Mouse (Mus musculus): Measurements from ENCODE around the gene Tpk1. TPM values are rescaled to one million over a fixed set of nuclear protein-coding genes. Genes with fewer than 3 reads are reported as not detected.

Gene Tpk1
- total and polyA plus RNA-seq, 2 experiments: 6.2 to 16.7 TPM

DNA sequence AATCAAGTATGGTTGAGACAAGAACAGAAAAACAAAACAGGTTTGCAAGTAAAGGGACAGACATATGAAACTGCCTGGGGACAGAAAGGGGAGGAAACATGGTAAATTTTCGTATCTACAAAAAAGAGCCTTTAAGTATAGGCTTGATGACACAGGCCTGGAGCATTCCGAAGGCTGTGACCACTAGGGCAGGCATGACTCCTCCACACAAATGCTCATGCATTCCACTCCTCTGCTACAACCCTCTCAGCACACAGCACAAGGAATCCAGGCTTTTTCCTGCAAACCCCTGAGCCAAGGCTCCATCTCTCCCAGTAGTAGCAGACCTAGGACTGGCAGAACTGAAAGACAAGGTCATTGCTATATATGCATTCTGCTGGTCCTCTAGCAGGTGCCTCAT, 179.4 kb downstream of the Tpk1 start:
- no peaks in the 10 kb centered on the region for H3K27me3 ChIP-seq (ENCODE audit: control insufficient read depth, insufficient read depth, low read length)
- WGBS: 97% methylated on average over 2 of the region's 2 CpGs
- no peak for TF ChIP-seq POLR2A (IDR thresholded peaks at IDR 0.05; ENCODE audit: extremely low read depth, insufficient read depth, low read length)
- no peak for TF ChIP-seq CTCF (IDR thresholded peaks at IDR 0.05; ENCODE audit: low read depth, low read length)

DNA sequence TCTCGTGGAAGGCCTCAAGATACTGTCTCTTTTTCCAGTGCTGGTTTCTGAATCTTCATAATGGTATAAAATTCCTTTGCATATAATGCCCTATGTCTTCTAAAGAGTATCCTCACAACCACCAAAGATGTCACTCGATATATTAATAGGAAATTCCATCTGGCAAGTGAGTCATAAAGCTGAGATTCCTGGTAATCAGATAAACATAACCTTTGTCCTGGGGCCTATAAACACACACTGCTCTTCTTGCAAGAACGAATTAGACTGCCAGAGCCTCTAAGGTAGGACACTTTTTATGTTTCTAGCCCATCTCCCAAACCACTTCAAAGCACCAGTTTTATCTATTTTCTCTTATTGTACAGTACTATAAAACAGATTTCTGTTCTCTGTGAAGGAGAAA, 185.4 kb downstream of the Tpk1 start:
- WGBS: 41% methylated on average over 3 of the region's 3 CpGs
- Histone ChIP-seq H3K27ac (replicated peaks; ENCODE audit: insufficient read depth, low read depth, low read length) (no peak overlapping the region), H3K9ac (ENCODE audit: low read depth, low read length) (no peak overlapping the region), H3K4me1 (ENCODE audit: control insufficient read depth, insufficient read depth, low read length) (peaks cover 4% of the 10 kb centered on the region; the same call in 1 of the 2 replicates), H3K4me3 (ENCODE audit: insufficient read depth, low read depth, low read length) (no peak overlapping the region), H3K27me3 (ENCODE audit: control insufficient read depth, insufficient read depth, low read length) (no peaks in the 10 kb centered on the region), H3K36me3 (ENCODE audit: control insufficient read depth, insufficient read depth, low read length) (no peaks in the 10 kb centered on the region), H3K79me2 (ENCODE audit: control insufficient read depth, insufficient read depth, low read length) (no peaks in the 10 kb centered on the region)
- no peak for TF ChIP-seq CTCF (IDR thresholded peaks at IDR 0.05; ENCODE audit: low read depth, low read length)
- peak; percentile 48 for DNase-seq (ENCODE audit: extremely low read depth, low read depth, low spot score)

More for the DNA sequence above, 179.4 kb downstream of the Tpk1 start:
- no peak for DNase-seq (ENCODE audit: extremely low read depth, low read depth, low spot score)
- no peak overlapping the region for H3K9ac ChIP-seq (ENCODE audit: low read depth, low read length)
- no peak overlapping the region for H3K4me3 ChIP-seq (ENCODE audit: insufficient read depth, low read depth, low read length)
- H3K36me3 ChIP-seq (ENCODE audit: control insufficient read depth, insufficient read depth, low read length): 0 out of 2 replicates have a peak, but pooled peaks cover 2% of the 10 kb centered on the region
- H3K27ac ChIP-seq (replicated peaks; ENCODE audit: insufficient read depth, low read depth, low read length): no peak overlapping the region
- no peaks in the 10 kb centered on the region for H3K79me2 ChIP-seq (ENCODE audit: control insufficient read depth, insufficient read depth, low read length)
- no peaks in the 10 kb centered on the region for H3K4me1 ChIP-seq (ENCODE audit: control insufficient read depth, insufficient read depth, low read length)

DNA sequence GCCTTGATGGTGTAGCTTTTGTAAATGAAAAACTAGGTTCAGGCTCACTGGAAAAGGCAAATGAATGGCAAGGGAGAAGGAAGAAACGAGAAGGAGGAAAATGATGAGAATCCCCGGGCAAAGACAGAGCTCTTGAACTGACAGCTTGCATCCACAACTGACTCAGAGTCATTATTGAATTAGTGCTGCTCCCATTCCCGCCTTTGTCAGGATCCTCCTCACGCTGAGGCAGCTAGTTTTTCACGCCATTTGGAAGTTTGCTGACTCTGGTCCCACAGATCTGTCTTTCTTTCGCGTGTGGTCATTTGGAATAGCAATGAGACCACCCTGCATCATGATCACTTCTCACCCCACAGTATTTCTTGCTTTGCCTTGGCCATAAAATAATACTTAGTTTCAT, 187.3 kb downstream of the Tpk1 start:
- 93% methylated on average over 7 of the region's 7 CpGs for WGBS

DNA sequence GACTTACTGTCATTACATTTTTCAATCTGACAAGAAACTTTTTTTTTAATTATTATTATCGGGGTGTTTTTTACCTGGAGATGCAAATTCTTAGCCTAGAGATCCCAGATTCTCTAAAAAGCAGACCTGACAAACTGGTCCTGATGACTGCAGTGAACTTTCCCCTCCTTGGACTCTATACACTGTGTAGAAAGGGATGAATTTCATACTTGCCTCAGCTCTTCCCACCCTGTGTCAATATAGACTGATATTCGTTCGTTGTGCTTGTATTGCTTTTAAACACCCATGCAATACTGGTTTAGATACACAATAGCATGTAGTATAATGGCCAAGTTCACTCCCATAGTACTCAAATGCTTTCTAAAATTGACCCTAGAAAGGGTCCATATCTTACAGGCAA, 189.7 kb downstream of the Tpk1 start:
- H3K9ac ChIP-seq (ENCODE audit: low read depth, low read length): no peak overlapping the region
- 48% methylated on average over 3 of the region's 3 CpGs for WGBS
- no peaks in the 10 kb centered on the region for H3K27me3 ChIP-seq (ENCODE audit: control insufficient read depth, insufficient read depth, low read length)
- peaks cover 4% of the 10 kb centered on the region; the same call in 1 of the 2 replicates for H3K4me1 ChIP-seq (ENCODE audit: control insufficient read depth, insufficient read depth, low read length)
- no peaks in the 10 kb centered on the region for H3K36me3 ChIP-seq (ENCODE audit: control insufficient read depth, insufficient read depth, low read length)
- DNase-seq (ENCODE audit: extremely low read depth, low read depth, low spot score): no peak
- no peak overlapping the region for H3K27ac ChIP-seq (replicated peaks; ENCODE audit: insufficient read depth, low read depth, low read length)
- no peak overlapping the region for H3K4me3 ChIP-seq (ENCODE audit: insufficient read depth, low read depth, low read length)
- TF ChIP-seq POLR2A (IDR thresholded peaks at IDR 0.05; ENCODE audit: extremely low read depth, insufficient read depth, low read length) (no peak), CTCF (IDR thresholded peaks at IDR 0.05; ENCODE audit: low read depth, low read length) (no peak)
- H3K79me2 ChIP-seq (ENCODE audit: control insufficient read depth, insufficient read depth, low read length): no peaks in the 10 kb centered on the region

More for the DNA sequence above, 187.3 kb downstream of the Tpk1 start:
- Histone ChIP-seq H3K27ac (replicated peaks; ENCODE audit: insufficient read depth, low read depth, low read length) (no peak overlapping the region), H3K9ac (ENCODE audit: low read depth, low read length) (no peak overlapping the region), H3K79me2 (ENCODE audit: control insufficient read depth, insufficient read depth, low read length) (no peaks in the 10 kb centered on the region), H3K4me1 (ENCODE audit: control insufficient read depth, insufficient read depth, low read length) (peaks cover 4% of the 10 kb centered on the region; the same call in 1 of the 2 replicates), H3K36me3 (ENCODE audit: control insufficient read depth, insufficient read depth, low read length) (no peaks in the 10 kb centered on the region), H3K4me3 (ENCODE audit: insufficient read depth, low read depth, low read length) (no peak overlapping the region), H3K27me3 (ENCODE audit: control insufficient read depth, insufficient read depth, low read length) (no peaks in the 10 kb centered on the region)
- TF ChIP-seq CTCF (IDR thresholded peaks at IDR 0.05; ENCODE audit: low read depth, low read length): no peak
- no peak for TF ChIP-seq POLR2A (IDR thresholded peaks at IDR 0.05; ENCODE audit: extremely low read depth, insufficient read depth, low read length)
- no peak for DNase-seq (ENCODE audit: extremely low read depth, low read depth, low spot score)

DNA sequence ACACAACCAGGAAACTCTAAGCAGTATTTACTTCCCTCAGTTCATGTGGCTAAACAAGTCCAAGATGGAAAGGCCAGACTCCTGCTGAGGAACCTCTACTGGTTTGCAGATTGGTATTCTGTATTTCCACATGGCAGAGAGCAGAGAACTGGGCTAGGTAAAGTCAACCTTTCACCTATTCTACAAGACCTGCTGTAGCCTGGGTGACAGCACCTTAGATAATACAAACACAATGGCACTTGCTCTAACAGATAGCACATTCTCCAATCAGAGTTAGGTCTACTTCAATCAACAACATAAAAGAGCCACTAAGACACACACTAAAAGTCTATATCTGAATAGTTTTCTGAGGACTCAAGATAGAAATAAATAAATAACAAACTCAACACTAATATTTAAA, 190.2 kb downstream of the Tpk1 start:
- no peaks in the 10 kb centered on the region for H3K79me2 ChIP-seq (ENCODE audit: control insufficient read depth, insufficient read depth, low read length)
- H3K27ac ChIP-seq (replicated peaks; ENCODE audit: insufficient read depth, low read depth, low read length): no peak overlapping the region
- H3K4me3 ChIP-seq (ENCODE audit: insufficient read depth, low read depth, low read length): no peak overlapping the region
- DNase-seq (ENCODE audit: extremely low read depth, low read depth, low spot score): no peak
- peaks cover 3% of the 10 kb centered on the region; the same call in 1 of the 2 replicates for H3K4me1 ChIP-seq (ENCODE audit: control insufficient read depth, insufficient read depth, low read length)
- TF ChIP-seq CTCF (IDR thresholded peaks at IDR 0.05; ENCODE audit: low read depth, low read length) (no peak), POLR2A (IDR thresholded peaks at IDR 0.05; ENCODE audit: extremely low read depth, insufficient read depth, low read length) (no peak)
- no peaks in the 10 kb centered on the region for H3K27me3 ChIP-seq (ENCODE audit: control insufficient read depth, insufficient read depth, low read length)
- H3K36me3 ChIP-seq (ENCODE audit: control insufficient read depth, insufficient read depth, low read length): no peaks in the 10 kb centered on the region
- H3K9ac ChIP-seq (ENCODE audit: low read depth, low read length): no peak overlapping the region

DNA sequence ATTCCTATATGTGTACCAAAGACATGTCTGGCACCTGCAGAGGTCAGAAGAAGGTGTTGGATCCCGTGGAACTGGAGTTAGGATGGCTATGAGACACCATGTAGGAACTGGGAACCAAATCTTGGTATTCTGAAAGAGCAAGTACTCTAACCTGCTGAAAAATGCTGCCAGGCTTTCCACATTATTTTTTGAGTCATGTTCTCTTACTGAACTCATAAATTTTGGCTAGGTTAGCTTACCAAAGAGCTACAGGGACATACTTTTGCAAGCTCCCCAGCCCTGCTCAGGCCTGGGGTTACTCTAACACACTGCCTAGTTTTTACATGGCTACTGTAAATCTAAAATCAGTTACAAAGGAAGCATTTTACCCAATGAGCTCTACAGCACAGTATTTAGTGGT, 194.5 kb downstream of the Tpk1 start:
- WGBS: 89% methylated on average over 1 of the region's 1 CpGs
- Histone ChIP-seq H3K4me1 (ENCODE audit: control insufficient read depth, insufficient read depth, low read length) (no peaks in the 10 kb centered on the region), H3K27ac (replicated peaks; ENCODE audit: insufficient read depth, low read depth, low read length) (no peak overlapping the region), H3K79me2 (ENCODE audit: control insufficient read depth, insufficient read depth, low read length) (no peaks in the 10 kb centered on the region), H3K27me3 (ENCODE audit: control insufficient read depth, insufficient read depth, low read length) (no peaks in the 10 kb centered on the region), H3K36me3 (ENCODE audit: control insufficient read depth, insufficient read depth, low read length) (no peaks in the 10 kb centered on the region), H3K4me3 (ENCODE audit: insufficient read depth, low read depth, low read length) (no peak overlapping the region), H3K9ac (ENCODE audit: low read depth, low read length) (no peak overlapping the region)
- no peak for DNase-seq (ENCODE audit: extremely low read depth, low read depth, low spot score)
- TF ChIP-seq POLR2A (IDR thresholded peaks at IDR 0.05; ENCODE audit: extremely low read depth, insufficient read depth, low read length) (no peak), CTCF (IDR thresholded peaks at IDR 0.05; ENCODE audit: low read depth, low read length) (no peak)
